Mouse (Mus musculus): ENCODE data around the gene Dpp10. TPM values are rescaled to one million over a fixed set of nuclear protein-coding genes. Genes with fewer than 3 reads are reported as not detected.

The Dpp10 gene
- polyA plus RNA-seq, 1 experiment from 2014 or later = 0.07 TPM

DNA sequence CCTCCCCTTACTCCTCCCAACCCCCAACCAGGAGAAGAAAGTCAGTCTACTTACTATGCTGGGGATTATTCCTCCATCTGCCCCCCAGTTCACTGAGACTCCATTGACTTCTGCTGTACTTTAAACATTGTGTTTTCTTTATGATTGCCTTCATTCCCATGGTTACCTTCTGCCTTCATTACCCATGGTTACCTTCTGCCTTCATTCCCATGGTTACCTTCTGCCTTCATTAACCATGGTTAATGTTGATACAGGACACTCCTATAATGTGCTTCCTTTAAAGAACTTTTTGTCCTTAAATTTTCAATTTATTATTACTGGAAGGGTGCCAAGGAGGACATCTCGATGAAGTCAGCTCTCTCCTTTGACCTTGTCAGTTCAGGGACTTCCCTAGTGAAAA, 158.1 kb downstream of the Dpp10 start:
- Histone ChIP-seq H3K27me3 (no peaks in the 10 kb centered on the region), H3K4me1 (no peaks in the 10 kb centered on the region), H3K36me3 (no peaks in the 10 kb centered on the region), H3K9me3 (no peaks in the 10 kb centered on the region), H3K4me2 (no peak overlapping the region), H3K9ac (no peak overlapping the region), H3K4me3 (no peak overlapping the region), H3K27ac (no peak overlapping the region)
- no peak for ATAC-seq (ENCODE audit: borderline replicate concordance, extremely low read depth, low FRiP score, low TSS enrichment)
- WGBS = 29% methylated on average over 1 of the region's 1 CpGs

DNA sequence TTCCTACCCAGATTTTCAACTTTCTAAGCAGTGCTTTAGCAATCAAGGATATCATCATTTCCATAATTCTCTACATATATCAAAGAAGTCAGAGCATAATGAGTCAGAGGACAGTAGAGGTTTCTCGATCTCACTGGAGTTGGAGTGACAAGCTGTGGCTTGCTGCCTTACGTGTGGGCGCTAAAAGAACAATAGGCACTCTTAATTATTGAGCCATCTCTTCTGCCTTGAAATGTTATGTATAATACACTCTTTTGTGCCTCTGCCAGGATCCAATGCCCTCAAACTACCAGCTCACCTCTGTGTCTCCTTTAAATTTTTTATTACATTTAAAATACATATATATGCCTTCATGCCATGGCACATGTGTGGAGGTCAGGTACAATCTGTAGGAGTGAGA, 198.5 kb downstream of the Dpp10 start:
- ATAC-seq (ENCODE audit: borderline replicate concordance, extremely low read depth, low FRiP score, low TSS enrichment) = no peak
- Histone ChIP-seq H3K4me1 (no peaks in the 10 kb centered on the region), H3K4me3 (no peak overlapping the region), H3K27me3 (no peaks in the 10 kb centered on the region), H3K4me2 (no peak overlapping the region), H3K9me3 (no peaks in the 10 kb centered on the region), H3K9ac (no peak overlapping the region), H3K27ac (no peak overlapping the region), H3K36me3 (no peaks in the 10 kb centered on the region)
- WGBS = 83% methylated on average over 3 of the region's 3 CpGs

DNA sequence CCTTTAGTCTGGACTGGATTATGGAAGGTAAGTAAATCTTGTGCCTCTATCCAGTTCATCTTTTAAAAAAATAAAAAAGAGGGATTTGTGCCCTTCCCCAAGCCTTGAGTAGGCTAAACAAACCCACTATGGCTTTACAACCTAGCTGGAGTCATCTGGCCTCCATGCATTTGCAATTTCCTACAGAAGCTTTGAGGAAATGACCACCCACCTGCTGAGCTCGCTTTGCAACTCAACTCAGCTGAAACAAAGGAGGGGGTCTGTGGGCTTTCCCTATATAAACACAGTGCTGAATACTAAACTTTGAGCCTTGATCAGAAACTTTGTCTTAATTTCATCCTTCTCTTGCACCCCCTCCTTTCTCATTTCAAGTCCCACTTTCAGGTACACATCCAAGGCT, 244.2 kb downstream of the Dpp10 start:
- Histone ChIP-seq H3K9ac (no peak overlapping the region), H3K4me2 (no peak overlapping the region), H3K27me3 (no peaks in the 10 kb centered on the region), H3K36me3 (no peaks in the 10 kb centered on the region), H3K27ac (no peak overlapping the region), H3K4me3 (no peak overlapping the region), H3K4me1 (no peaks in the 10 kb centered on the region), H3K9me3 (no peaks in the 10 kb centered on the region)
- no peak for ATAC-seq (ENCODE audit: borderline replicate concordance, extremely low read depth, low FRiP score, low TSS enrichment)
- 10% methylated on average over 1 of the region's 1 CpGs for WGBS

DNA sequence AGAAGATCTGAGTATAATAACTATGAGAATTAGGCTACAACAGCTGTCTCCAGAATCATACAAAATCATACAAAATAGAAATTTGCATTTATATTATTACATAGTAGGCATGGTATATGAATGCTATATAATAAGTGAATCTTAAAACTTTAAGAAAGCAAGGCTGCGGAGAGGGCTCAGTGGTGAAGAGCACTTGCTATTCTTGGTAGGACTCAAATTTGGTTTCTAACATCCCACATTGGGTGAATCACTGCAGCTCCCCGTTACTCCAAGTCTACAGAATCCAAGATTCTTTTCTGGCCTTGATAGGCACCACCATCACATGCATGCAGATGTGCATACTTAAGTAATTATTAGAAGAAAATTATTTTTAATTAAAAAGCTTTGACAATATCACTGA, 279.8 kb downstream of the Dpp10 start:
- WGBS = 84% methylated on average over 2 of the region's 2 CpGs
- no peak overlapping the region for H3K9ac ChIP-seq
- H3K4me1 ChIP-seq = no peaks in the 10 kb centered on the region
- H3K36me3 ChIP-seq = no peaks in the 10 kb centered on the region
- H3K4me3 ChIP-seq = no peak overlapping the region
- no peak overlapping the region for H3K27ac ChIP-seq
- ATAC-seq (ENCODE audit: borderline replicate concordance, extremely low read depth, low FRiP score, low TSS enrichment) = no peak
- no peaks in the 10 kb centered on the region for H3K9me3 ChIP-seq
- no peak overlapping the region for H3K4me2 ChIP-seq
- no peaks in the 10 kb centered on the region for H3K27me3 ChIP-seq

DNA sequence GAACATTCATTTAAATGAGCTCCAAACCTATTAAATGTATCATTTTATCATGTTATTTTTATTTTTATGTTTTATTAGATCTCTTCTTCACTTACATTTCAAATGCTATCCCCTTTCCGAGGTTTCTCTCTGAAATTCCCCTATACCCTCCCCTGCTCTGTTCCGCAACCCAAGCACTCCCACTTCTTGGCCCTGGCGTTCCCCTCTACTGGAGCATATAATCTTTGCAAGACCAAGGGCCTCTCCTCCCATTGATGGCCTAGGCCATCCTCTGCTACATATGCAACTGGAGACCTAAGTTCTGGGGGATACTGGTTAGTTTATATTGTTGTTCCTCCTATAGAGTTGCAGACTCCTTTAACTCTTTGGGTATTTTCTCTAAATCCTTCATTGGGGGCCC, 283.1 kb downstream of the Dpp10 start:
- Histone ChIP-seq H3K4me2 (no peak overlapping the region), H3K27me3 (no peaks in the 10 kb centered on the region), H3K9ac (no peak overlapping the region), H3K27ac (no peak overlapping the region), H3K9me3 (no peaks in the 10 kb centered on the region), H3K4me1 (no peaks in the 10 kb centered on the region), H3K4me3 (no peak overlapping the region), H3K36me3 (no peaks in the 10 kb centered on the region)
- 84% methylated on average over 3 of the region's 3 CpGs for WGBS
- ATAC-seq (ENCODE audit: borderline replicate concordance, extremely low read depth, low FRiP score, low TSS enrichment) = no peak

DNA sequence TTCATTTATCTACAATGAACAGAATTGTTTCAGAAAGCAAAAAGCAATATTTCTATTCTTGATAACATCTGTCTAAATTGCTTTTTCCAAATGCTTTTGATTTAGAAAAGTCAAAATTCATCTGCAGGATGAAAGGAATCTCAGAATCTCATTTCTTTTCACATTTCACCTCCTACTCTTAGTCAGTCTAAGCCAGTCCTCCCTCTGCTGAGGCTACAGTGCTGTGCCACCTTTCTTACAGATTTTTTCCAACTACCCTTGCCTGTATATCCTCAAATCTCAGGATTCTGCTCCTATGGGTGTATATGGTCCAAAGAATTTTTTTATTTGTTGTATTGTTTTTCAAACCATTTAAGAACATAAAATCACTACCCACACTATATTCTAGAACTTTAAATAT, 289.3 kb downstream of the Dpp10 start:
- no peaks in the 10 kb centered on the region for H3K4me1 ChIP-seq
- H3K27me3 ChIP-seq = no peaks in the 10 kb centered on the region
- no peak for ATAC-seq (ENCODE audit: borderline replicate concordance, extremely low read depth, low FRiP score, low TSS enrichment)
- H3K9ac ChIP-seq = no peak overlapping the region
- no peak overlapping the region for H3K4me2 ChIP-seq
- H3K4me3 ChIP-seq = no peak overlapping the region
- no peaks in the 10 kb centered on the region for H3K36me3 ChIP-seq
- H3K27ac ChIP-seq = no peak overlapping the region
- no peaks in the 10 kb centered on the region for H3K9me3 ChIP-seq

DNA sequence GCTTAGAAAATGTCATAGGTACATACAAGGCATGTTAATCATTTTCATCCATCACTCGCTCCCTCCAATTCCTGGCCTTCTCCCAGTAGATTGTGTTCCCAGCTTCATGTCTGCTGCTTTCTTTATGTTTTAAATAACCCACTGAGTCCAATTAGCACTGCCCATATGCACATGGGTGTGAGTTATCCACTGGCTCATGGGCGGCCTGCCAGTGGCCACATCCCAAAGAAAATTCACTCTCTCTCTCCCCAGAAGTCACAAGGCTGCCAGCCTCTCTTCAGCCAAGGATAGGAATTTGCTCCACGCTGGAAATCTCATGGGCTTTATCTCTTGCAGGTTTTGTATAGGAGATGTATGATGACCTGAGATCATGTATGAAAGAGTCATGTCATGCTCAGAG, 338.1 kb downstream of the Dpp10 start:
- no peaks in the 10 kb centered on the region for H3K9me3 ChIP-seq
- H3K4me1 ChIP-seq = no peaks in the 10 kb centered on the region
- ATAC-seq (ENCODE audit: borderline replicate concordance, extremely low read depth, low FRiP score, low TSS enrichment) = no peak
- H3K27me3 ChIP-seq = no peaks in the 10 kb centered on the region
- no peak overlapping the region for H3K9ac ChIP-seq
- H3K36me3 ChIP-seq = no peaks in the 10 kb centered on the region
- 72% methylated on average over 3 of the region's 3 CpGs for WGBS
- no peak overlapping the region for H3K4me3 ChIP-seq
- H3K27ac ChIP-seq = no peak overlapping the region
- H3K4me2 ChIP-seq = no peak overlapping the region

DNA sequence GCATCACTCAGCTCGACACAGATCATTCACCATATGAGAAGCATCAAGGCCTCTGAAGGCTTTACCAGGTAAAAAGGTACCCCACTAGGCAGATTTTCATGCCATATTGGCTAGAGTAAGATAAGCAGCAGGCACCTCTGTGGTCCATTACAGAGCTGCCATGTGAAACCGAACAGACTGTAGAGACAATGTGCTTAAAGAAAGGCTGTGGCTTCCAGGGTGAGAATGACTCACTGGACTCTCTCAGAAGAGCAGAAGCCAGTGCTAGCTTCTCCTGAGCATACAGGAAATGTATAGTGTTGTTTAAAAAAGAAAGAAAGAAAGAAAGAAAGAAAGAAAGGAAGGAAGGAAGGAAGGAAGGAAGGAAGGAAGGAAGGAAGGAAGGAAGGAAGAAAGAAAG, 386.9 kb downstream of the Dpp10 start:
- Histone ChIP-seq H3K4me3 (no peak overlapping the region), H3K9ac (no peak overlapping the region), H3K27me3 (no peaks in the 10 kb centered on the region), H3K36me3 (no peaks in the 10 kb centered on the region), H3K9me3 (no peaks in the 10 kb centered on the region), H3K4me2 (no peak overlapping the region), H3K27ac (no peak overlapping the region), H3K4me1 (no peaks in the 10 kb centered on the region)
- 67% methylated on average over 2 of the region's 2 CpGs for WGBS
- no peak for ATAC-seq (ENCODE audit: borderline replicate concordance, extremely low read depth, low FRiP score, low TSS enrichment)

DNA sequence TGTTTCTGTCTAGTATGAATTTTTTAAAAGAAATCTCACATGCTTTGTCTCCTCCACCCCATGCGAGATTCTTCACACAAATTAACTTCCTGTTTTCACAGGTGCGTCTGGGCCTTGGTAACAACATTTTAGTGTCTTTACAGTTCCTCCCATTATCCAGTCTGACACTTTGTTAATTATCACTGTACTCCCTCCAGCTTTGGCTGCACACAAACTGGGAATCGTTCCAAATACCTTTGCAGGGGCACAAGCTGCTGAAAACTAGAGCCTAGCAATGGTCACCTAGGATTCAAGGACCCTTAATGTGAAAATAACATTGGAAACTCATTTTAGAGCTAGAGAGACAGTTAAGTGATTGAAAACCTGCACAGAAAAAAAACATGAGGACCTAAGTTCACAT, 388.8 kb downstream of the Dpp10 start:
- 26% methylated on average over 3 of the region's 3 CpGs for WGBS
- H3K4me2 ChIP-seq = no peak overlapping the region
- no peak for ATAC-seq (ENCODE audit: borderline replicate concordance, extremely low read depth, low FRiP score, low TSS enrichment)

DNA sequence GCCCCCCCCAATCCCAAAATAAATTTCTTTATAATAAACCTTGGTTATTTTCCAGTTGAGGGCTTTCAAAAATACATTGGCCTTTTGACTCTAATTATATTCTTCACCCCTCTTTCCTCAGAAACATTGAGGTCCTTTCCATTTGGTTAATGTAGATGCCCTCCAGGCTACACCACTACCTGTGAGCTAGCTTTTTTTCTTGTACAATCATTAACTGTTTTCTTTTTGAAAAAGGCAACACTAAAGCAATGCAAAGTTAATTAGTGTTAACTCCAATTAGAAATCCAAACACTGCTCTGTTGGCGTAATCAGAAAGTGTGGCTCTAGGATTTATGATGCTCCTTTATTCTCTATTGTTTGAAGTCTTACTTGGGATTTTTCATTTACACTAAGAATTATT, 407.5 kb downstream of the Dpp10 start:
- H3K9ac ChIP-seq = no peak overlapping the region
- no peaks in the 10 kb centered on the region for H3K36me3 ChIP-seq
- no peaks in the 10 kb centered on the region for H3K27me3 ChIP-seq
- H3K4me2 ChIP-seq = no peak overlapping the region
- H3K27ac ChIP-seq = no peak overlapping the region
- no peak overlapping the region for H3K4me3 ChIP-seq
- no peaks in the 10 kb centered on the region for H3K4me1 ChIP-seq
- WGBS = 89% methylated on average over 1 of the region's 1 CpGs
- H3K9me3 ChIP-seq = no peaks in the 10 kb centered on the region
- ATAC-seq (ENCODE audit: borderline replicate concordance, extremely low read depth, low FRiP score, low TSS enrichment) = no peak

More for the DNA sequence above, 388.8 kb downstream of the Dpp10 start:
- no peaks in the 10 kb centered on the region for H3K36me3 ChIP-seq
- H3K4me3 ChIP-seq = no peak overlapping the region
- no peak overlapping the region for H3K27ac ChIP-seq
- H3K9ac ChIP-seq = no peak overlapping the region
- no peaks in the 10 kb centered on the region for H3K4me1 ChIP-seq
- no peaks in the 10 kb centered on the region for H3K27me3 ChIP-seq
- H3K9me3 ChIP-seq = no peaks in the 10 kb centered on the region

DNA sequence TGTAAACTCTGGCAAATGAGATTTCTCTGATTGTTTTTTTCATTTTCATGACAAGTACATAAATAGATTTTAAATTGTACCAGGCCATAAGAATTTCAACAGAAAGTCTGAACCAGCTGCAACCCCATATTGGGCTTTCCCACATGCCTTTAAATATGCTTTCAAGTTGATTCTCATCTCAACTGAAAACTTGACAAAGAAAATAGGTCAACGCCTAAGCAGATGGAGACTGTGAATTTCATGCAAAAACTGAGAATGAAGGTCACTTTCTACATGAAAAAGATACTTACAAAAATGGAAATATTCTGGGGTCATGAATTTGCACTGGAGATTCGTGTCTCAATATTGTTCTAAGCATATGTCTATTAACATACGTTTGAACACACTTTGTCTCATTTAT, 417.1 kb downstream of the Dpp10 start:
- no peak overlapping the region for H3K4me3 ChIP-seq
- ATAC-seq (ENCODE audit: borderline replicate concordance, extremely low read depth, low FRiP score, low TSS enrichment) = no peak
- H3K27me3 ChIP-seq = no peaks in the 10 kb centered on the region
- no peaks in the 10 kb centered on the region for H3K36me3 ChIP-seq
- WGBS = 78% methylated on average over 3 of the region's 3 CpGs
- no peaks in the 10 kb centered on the region for H3K9me3 ChIP-seq
- no peak overlapping the region for H3K9ac ChIP-seq
- no peak overlapping the region for H3K27ac ChIP-seq
- no peak overlapping the region for H3K4me2 ChIP-seq
- H3K4me1 ChIP-seq = no peaks in the 10 kb centered on the region

DNA sequence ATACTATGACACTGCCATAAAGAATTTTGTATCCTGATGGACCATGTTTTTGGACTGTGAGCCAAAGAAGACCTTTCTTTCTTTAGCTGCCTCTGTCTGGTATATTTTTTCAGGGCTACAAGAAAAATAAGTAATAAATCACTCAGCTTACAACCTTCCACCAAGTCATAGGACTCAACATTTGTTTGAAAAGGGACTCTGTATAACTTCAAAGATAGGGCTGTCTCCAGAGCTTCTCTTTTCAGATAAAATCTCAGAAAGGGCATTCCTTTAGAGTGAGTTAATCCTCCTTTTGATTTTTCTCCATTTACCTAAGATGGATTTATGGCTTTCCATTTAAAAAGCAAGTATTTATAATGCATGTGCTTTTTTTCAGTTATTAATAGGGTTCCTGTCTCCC, 460.5 kb downstream of the Dpp10 start:
- no peak overlapping the region for H3K4me2 ChIP-seq
- no peaks in the 10 kb centered on the region for H3K9me3 ChIP-seq
- ATAC-seq (ENCODE audit: borderline replicate concordance, extremely low read depth, low FRiP score, low TSS enrichment) = no peak
- H3K4me1 ChIP-seq = no peaks in the 10 kb centered on the region
- H3K4me3 ChIP-seq = no peak overlapping the region
- no peak overlapping the region for H3K27ac ChIP-seq
- H3K9ac ChIP-seq = no peak overlapping the region
- H3K36me3 ChIP-seq = no peaks in the 10 kb centered on the region
- no peaks in the 10 kb centered on the region for H3K27me3 ChIP-seq

DNA sequence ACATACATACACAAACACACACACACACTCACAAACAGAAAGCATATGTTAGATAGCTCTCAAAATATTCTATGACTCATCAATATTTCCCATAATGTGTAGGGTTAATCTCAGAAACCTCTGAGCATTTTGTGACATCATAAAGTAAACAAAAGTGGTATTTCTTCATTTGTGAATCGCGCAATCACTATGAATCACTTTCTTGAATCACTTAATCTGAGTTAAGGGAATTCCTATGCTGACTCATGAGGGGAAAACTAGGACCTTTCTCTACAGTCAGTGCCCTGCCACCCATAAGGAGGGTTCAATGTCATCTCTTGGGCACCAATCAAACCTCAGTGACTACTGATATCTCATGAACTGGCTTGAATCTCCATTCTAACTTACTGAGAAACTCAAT, 465.2 kb downstream of the Dpp10 start:
- no peaks in the 10 kb centered on the region for H3K9me3 ChIP-seq
- 71% methylated on average over 2 of the region's 2 CpGs for WGBS
- no peak overlapping the region for H3K4me2 ChIP-seq
- H3K4me3 ChIP-seq = no peak overlapping the region
- H3K9ac ChIP-seq = no peak overlapping the region
- H3K4me1 ChIP-seq = no peaks in the 10 kb centered on the region
- H3K27ac ChIP-seq = no peak overlapping the region
- H3K36me3 ChIP-seq = no peaks in the 10 kb centered on the region
- no peak for ATAC-seq (ENCODE audit: borderline replicate concordance, extremely low read depth, low FRiP score, low TSS enrichment)
- H3K27me3 ChIP-seq = no peaks in the 10 kb centered on the region
